Mouse (Mus musculus) retina, embryonic 14.5 days (tissue): ENCODE results near the gene Kantr.

Experiments used
- DNase-seq: peaks from one replicate; pipeline ENCODE4 v3.0.0-alpha.2; 2015; ENCODE audit warnings: low spot score

Kantr gene

GRCm38 (mm10) chrX:152279384-152279783 is 47.9 kb downstream of the Kantr start:
- DNase-seq: no peak

- DNase-seq: no peak
These were observed 56.1 kb downstream of the Kantr start for GRCm38 (mm10) chrX:152271189-152271588.
